Mouse (Mus musculus): ENCODE data around the gene Spats1. TPM values are rescaled to one million over a fixed set of nuclear protein-coding genes. Genes with fewer than 3 reads are reported as not detected.
"Not testable (repeated sequence)": the region's sequence is repeated elsewhere in the genome, so short reads cannot be mapped to it uniquely, and the experiment has no call there.

Gene Spats1
- total RNA-seq, 4 experiments from 2014 or later = 6.2 to 7.8 (median 6.9) TPM

- no peak for DNase-seq (ENCODE audit: low spot score in 2 of 2)
Observed at GRCm38 (mm10) chr17:45490532-45491154, 15.4 kb upstream of the Spats1 start.

GRCm38 (mm10) chr17:45489736-45490135 lies 14.5 kb upstream of the Spats1 start:
- DNase-seq (ENCODE audit: low spot score in 2 of 2) = no peak

- no peak for DNase-seq (ENCODE audit: low spot score in 2 of 2)
Observed at GRCm38 (mm10) chr17:45488321-45489254, 13.4 kb upstream of the Spats1 start.

- DNase-seq (ENCODE audit: low spot score in 2 of 2) = no peak
Observed at GRCm38 (mm10) chr17:45487216-45487615, 12.0 kb upstream of the Spats1 start.

GRCm38 (mm10) chr17:45485581-45485980 lies 10.4 kb upstream of the Spats1 start:
- no peak for DNase-seq (ENCODE audit: low spot score in 2 of 2)

- no peak for DNase-seq (ENCODE audit: low spot score in 2 of 2)
Observed at GRCm38 (mm10) chr17:45480429-45480828, 5.2 kb upstream of the Spats1 start.

- DNase-seq (ENCODE audit: low spot score in 2 of 2) = peak; percentile 43 to 88
Observed at GRCm38 (mm10) chr17:45478234-45478825, 3.1 kb upstream of the Spats1 start.

GRCm38 (mm10) chr17:45474146-45474545 lies 1.1 kb downstream of the Spats1 start:
- no peak for DNase-seq (ENCODE audit: low spot score in 2 of 2)

- DNase-seq (ENCODE audit: low spot score in 2 of 2) = no peak
Observed at GRCm38 (mm10) chr17:45473667-45474066, 1.5 kb downstream of the Spats1 start.

- no peak for DNase-seq (ENCODE audit: low spot score in 2 of 2)
Observed at GRCm38 (mm10) chr17:45470726-45471125, 4.5 kb downstream of the Spats1 start.

- no peak for DNase-seq (ENCODE audit: low spot score in 2 of 2)
Observed at GRCm38 (mm10) chr17:45468302-45468701, 6.9 kb downstream of the Spats1 start.

GRCm38 (mm10) chr17:45466701-45467100 lies 8.5 kb downstream of the Spats1 start:
- no peak for DNase-seq (ENCODE audit: low spot score in 2 of 2)

- no peak for DNase-seq (ENCODE audit: low spot score in 2 of 2)
Observed at GRCm38 (mm10) chr17:45464255-45464654, 11.0 kb downstream of the Spats1 start.

- no peak for DNase-seq (ENCODE audit: low spot score in 2 of 2)
Observed at GRCm38 (mm10) chr17:45462506-45462905, 12.7 kb downstream of the Spats1 start.

- DNase-seq (ENCODE audit: low spot score in 2 of 2) = no peak
Observed at GRCm38 (mm10) chr17:45459062-45459461, 16.2 kb downstream of the Spats1 start.

GRCm38 (mm10) chr17:45458516-45458915 lies 16.7 kb downstream of the Spats1 start:
- no peak for DNase-seq (ENCODE audit: low spot score in 2 of 2)

GRCm38 (mm10) chr17:45457487-45457886 lies 17.7 kb downstream of the Spats1 start:
- DNase-seq (ENCODE audit: low spot score in 2 of 2) = no peak

- no peak for DNase-seq (ENCODE audit: low spot score in 2 of 2)
Observed at GRCm38 (mm10) chr17:45456260-45457152, 18.7 kb downstream of the Spats1 start.

GRCm38 (mm10) chr17:45455783-45456182 lies 19.4 kb downstream of the Spats1 start:
- not testable (repeated sequence) for DNase-seq (ENCODE audit: low spot score in 2 of 2)

GRCm38 (mm10) chr17:45454794-45455193 lies 20.4 kb downstream of the Spats1 start:
- no peak for DNase-seq (ENCODE audit: low spot score in 2 of 2)

- no peak for DNase-seq (ENCODE audit: low spot score in 2 of 2)
Observed at GRCm38 (mm10) chr17:45452271-45452670, 22.9 kb downstream of the Spats1 start.
